Mouse (Mus musculus) bone marrow macrophage, adult 2 months (primary cell): ENCODE measurements around the gene Zmynd8.

Experiments used
- CTCF ChIP-seq: IDR thresholded peaks from 2 replicates; pipeline ENCODE4 v1.5.1; 2012; ENCODE audit warnings: low read depth, mild to moderate bottlenecking, low read length, moderate library complexity
- POLR2A ChIP-seq: IDR thresholded peaks from 2 replicates; pipeline ENCODE4 v1.6.1; 2012; ENCODE audit warnings: mild to moderate bottlenecking, low read depth, low read length, borderline replicate concordance

- TF ChIP-seq CTCF (no peak), POLR2A (no peak)
These were observed 81.4 kb downstream of the Zmynd8 start for GRCm38 (mm10) chr2:165817437-165817836.
